Mouse (Mus musculus) Patski (cell line): ENCODE results near the gene C730034F03Rik. TPM values are rescaled to one million over a fixed set of nuclear protein-coding genes. Genes with fewer than 3 reads are reported as not detected.

Source experiments
- ATAC-seq: fragments of 100-300 bp; one replicate; pipeline ENCODE4 v1.8.0; 2021
- CTCF ChIA-PET: fragments of 350-600 bp; sonication (Branson Sonifier 250); formaldehyde crosslinking; loops from one replicate; lab custom pipeline; 2022; ENCODE audit warnings: inconsistent platforms; lab: Charles Lee
- POLR2A ChIA-PET: fragments of 350-600 bp; sonication (Branson Sonifier 250); formaldehyde crosslinking; loops from one replicate; lab custom pipeline; 2022; ENCODE audit warnings: antibody characterized with exemption, inconsistent platforms; lab: Charles Lee
- DNase-seq: peaks from one replicate; pipeline ENCODE4 v3.0.0-alpha.2; 2011; ENCODE audit warnings: low read depth, low spot score
- H3K27me3 ChIP-seq: fragments of 371-371 bp; one replicate; pipeline ENCODE4 v1.5.1; 2021
- CTCF ChIP-seq: fragments of 100-300 bp; IDR thresholded peaks from one replicate; pipeline ENCODE4 v1.5.1; 2021
- in situ Hi-C: fragments of 300-500 bp; cut with MboI; formaldehyde crosslinking; loops from 3 replicates; pipeline ENCODE4 v1.11.1; 2018; ENCODE audit warnings: low pct_unique_long_range_greater_than_20kb, mixed read lengths
- polyA plus RNA-seq: library from polyadenylated mRNA; unstranded; gene quantifications from one replicate; pipeline ENCODE4 v1.2.3, GENCODE M21; 2021

Gene C730034F03Rik
- polyA plus RNA-seq, 1 experiment from 2014 or later: 1.3 TPM

DNA sequence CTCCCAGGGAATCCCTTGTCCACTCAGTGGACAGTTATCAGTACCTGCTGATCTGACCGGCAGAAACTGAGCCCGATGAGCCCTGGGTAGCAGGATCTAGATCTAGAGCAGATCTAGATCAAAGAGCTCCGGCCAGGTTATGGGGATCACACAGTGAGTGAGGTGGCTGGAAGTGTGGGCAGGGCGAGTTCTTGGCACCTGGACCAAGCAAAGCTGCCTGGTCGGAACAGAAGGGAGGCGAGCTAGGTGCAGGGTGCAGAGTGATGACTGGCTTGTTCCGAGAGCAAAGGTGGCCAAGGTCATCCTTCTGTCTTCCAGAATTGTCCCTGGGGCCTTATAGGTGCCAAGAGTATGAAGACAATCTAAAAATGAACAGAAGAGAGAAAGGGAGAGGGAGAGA is 30.4 kb downstream of the C730034F03Rik start:
- ChIA-PET CTCF (interaction anchor here (1.2 kb wide), 1 partner anchor 18 kb away, joined by 3 read pairs; no protein-coding TSS in a partner anchor), POLR2A (no interaction called here)
- H3K27me3 ChIP-seq: peaks cover 66% of the 10 kb centered on the region
- in situ Hi-C loops: no loop called here
- no peak for DNase-seq
- no peak for TF ChIP-seq CTCF
- ATAC-seq: no peak

DNA sequence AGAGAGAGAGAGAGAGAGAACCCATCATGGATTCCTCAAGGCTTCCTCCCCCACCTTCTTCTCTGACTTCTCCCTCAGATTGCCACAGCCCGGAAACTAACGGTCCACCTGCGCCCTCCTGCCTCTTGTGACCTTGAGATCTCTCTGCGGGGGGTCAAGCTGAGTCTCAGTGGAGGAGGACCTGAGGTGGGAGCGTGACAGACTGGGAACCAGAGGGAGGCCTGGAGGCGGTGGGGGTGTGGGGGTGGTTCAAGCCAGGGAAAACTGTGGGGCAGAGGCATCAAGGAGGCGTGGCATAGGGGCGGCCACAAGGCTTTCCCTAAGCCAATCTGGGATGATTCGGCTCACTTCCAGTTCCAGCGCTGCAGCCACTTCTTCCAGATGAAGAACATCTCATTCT is 30.9 kb downstream of the C730034F03Rik start:
- CTCF ChIA-PET: interaction anchor here (1.2 kb wide), 1 partner anchor 18 kb away, joined by 3 read pairs; no protein-coding TSS in a partner anchor
- POLR2A ChIA-PET: no interaction called here
- DNase-seq (no peak), ATAC-seq (no peak)
- H3K27me3 ChIP-seq: peaks cover 66% of the 10 kb centered on the region
- in situ Hi-C loops: no loop called here
- TF ChIP-seq CTCF: no peak

DNA sequence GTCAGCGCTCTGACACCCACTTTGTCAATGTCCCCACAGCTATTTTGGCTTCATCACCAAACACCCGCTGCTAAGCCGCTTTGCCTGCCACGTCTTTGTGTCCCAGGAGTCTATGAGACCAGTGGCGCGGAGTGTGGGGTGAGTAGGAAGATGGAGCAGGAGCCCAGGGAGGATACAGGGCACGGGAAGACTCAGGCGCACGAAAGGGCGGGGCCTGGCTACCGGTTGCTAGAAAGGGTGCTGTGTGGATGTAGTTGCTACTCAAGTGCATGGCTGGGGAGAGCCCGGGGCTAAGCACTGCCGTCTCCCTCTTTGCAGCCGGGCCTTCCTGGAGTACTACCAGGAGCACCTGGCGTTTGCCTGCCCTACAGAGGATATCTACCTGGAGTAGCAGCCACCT is 31.9 kb downstream of the C730034F03Rik start:
- H3K27me3 ChIP-seq: peaks cover 64% of the 10 kb centered on the region
- no peak for DNase-seq
- no peak for ATAC-seq
- POLR2A ChIA-PET: no interaction called here
- TF ChIP-seq CTCF: no peak
- CTCF ChIA-PET: no interaction called here
- in situ Hi-C loops: no loop called here

DNA sequence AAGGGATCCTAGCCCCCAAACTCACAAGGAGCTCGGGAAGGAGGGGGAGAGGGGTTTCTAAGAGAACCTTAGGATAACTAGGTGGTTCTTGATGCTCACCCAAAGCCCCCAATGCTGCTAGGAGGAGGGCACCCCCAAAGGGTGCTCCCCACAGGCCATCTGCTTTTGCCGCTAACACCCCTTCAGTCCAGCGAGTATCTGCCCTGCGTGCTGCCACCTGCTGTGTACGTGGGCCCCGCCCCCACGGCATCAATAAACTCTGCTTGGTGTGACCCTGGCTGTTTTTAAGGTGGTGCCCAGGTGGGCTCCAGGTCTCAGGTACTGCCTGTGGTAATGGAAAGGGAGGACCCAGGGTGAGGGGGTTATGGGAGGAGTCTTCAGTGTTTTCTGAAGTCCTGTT is 32.8 kb downstream of the C730034F03Rik start:
- peaks cover 56% of the 10 kb centered on the region for H3K27me3 ChIP-seq
- in situ Hi-C loops: no loop called here
- no peak for DNase-seq
- CTCF ChIA-PET: no interaction called here
- POLR2A ChIA-PET: no interaction called here
- no peak for ATAC-seq
- TF ChIP-seq CTCF: no peak

DNA sequence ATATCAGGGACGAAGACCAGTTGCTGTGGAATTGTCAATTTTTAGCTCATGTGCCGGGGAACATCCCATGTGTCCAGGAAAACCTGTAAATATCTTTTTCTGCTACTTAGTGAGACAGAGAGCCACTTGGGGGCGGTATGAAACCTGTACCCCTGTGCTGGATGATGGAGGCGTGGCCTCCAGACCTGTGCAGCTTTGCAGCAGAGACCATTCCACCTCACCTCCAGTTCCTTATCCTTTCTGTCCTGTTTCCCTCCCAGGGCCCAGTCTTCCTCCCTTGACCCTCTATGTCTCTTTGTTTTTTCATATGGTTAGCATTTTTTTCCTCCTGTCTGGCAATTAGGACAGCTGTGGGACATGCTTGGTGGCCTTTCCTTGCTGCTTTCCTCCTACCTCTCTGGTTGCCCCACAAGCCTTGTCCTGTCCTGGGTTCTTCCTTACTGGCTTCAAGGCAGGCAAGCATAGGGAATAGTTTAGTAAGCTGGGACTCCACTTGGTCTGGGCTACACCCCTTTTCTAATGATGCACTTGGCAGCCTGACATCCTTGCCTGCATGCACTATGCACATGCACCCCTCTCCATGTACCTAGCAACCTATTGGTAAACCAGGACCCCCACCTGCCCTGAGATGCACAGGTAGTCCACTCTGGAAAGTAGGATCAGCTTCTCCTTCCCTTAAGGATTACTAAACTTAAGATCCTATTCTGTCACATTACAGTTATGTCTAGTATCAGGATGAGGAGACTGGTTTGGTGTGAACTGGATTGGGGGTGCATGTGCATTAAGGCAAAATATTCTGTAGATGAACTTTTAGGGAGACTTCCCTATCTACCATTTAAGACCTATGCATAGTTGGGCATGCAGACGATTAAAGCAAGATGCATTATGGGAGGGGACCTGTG is 34.2 kb downstream of the C730034F03Rik start:
- CTCF ChIA-PET: no interaction called here
- peaks cover 42% of the 10 kb centered on the region for H3K27me3 ChIP-seq
- in situ Hi-C loops: no loop called here
- DNase-seq (no peak), ATAC-seq (no peak)
- no peak for TF ChIP-seq CTCF
- POLR2A ChIA-PET: no interaction called here

DNA sequence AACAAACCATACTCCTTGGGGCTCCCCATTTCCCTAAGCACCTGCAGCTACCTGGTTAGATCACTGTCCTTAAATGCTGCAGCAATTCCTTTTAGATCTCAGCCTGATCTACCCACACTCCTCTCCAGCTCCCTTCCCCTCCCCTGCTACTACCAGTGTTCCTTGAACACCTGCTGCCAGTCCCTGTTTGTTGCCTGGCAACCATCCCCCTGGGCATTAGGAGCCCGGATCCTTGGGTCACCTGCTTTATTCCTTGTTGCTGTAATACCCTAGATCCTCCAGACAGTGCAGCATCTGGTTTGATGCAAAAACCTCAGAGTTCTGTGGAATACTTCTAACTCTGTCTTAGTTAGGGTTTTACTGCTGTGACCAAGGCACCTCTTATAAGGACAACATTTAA is 35.7 kb downstream of the C730034F03Rik start:
- peaks cover 29% of the 10 kb centered on the region for H3K27me3 ChIP-seq
- CTCF ChIA-PET: no interaction called here
- ATAC-seq (no peak), DNase-seq (no peak)
- POLR2A ChIA-PET: no interaction called here
- TF ChIP-seq CTCF: no peak
- in situ Hi-C loops: no loop called here

DNA sequence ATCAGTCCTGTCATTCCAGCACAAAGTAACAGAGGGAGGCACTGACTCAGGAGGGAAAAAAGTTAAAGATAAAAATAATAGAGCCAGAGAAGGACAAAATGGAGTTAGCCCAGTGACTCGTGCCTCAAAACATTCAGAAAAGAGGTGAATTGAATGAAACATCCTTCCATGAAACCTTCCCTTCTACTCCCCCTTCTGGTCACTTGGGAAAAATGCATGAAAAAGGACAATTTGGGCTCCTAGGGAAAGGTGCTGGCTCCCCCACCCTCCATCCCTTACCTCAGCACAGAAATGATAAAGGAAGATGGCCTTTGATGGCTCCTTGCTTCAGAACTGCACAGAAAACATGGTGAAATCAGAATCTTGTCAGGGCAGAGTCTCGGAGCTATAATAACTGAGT is 39.2 kb downstream of the C730034F03Rik start:
- DNase-seq: no peak
- TF ChIP-seq CTCF: no peak
- H3K27me3 ChIP-seq: peaks cover 6% of the 10 kb centered on the region
- in situ Hi-C loops: no loop called here
- ChIA-PET CTCF (interaction anchor here (1.6 kb wide), 1 partner anchor 62 kb away, joined by 5 read pairs; no protein-coding TSS in a partner anchor), POLR2A (no interaction called here)
- ATAC-seq: no peak

DNA sequence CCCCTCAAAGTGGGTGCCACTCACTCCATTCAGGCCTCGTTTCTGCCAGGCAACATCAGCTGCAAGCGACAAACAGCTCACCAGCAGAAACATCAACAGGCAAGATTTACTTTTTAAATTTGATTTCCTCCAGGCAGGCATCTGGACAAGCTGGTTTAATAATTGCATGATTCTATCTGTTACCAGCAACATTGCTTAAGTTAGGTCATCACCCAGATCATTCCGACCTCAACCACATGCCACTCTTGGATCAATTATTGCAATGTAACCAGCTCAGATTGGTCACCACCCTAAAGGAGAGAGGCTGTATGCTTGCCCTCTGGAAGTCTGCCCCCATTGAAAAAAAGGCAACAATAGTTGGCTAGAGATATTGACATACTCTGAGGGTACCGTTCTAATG is 42.1 kb downstream of the C730034F03Rik start:
- in situ Hi-C loops: no loop called here
- ChIA-PET POLR2A (no interaction called here), CTCF (interaction anchor here (1.0 kb wide), 1 partner anchor 77 kb away, joined by 3 read pairs; no protein-coding TSS in a partner anchor)
- DNase-seq (no peak), ATAC-seq (no peak)
- TF ChIP-seq CTCF: no peak
- H3K27me3 ChIP-seq: no peaks in the 10 kb centered on the region

DNA sequence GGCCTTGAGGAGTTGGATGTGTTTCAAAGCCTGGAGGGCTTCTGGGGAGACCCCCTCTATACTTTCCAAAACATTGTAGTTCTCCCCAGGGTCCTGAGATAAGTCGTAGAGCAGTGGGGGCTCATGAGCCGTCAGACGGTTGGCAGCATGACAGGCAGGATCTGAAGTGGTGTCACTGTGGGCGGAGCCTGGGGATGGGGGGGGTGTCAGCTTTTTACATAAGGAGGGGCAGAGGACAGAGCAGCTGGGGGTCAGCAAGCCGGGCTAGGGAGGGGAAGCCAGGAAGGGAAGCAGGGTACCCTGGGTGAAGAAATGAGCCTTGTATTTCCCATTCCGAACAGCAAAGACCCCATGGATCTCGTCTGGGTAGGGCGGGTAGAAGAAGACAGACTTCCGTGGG is 44.0 kb downstream of the C730034F03Rik start:
- in situ Hi-C loops: no loop called here
- ChIA-PET POLR2A (no interaction called here), CTCF (interaction anchor here (1.5 kb wide), 1 partner anchor 57 kb away, joined by 3 read pairs; no protein-coding TSS in a partner anchor)
- H3K27me3 ChIP-seq: no peaks in the 10 kb centered on the region
- TF ChIP-seq CTCF: no peak
- ATAC-seq (no peak), DNase-seq (no peak)

DNA sequence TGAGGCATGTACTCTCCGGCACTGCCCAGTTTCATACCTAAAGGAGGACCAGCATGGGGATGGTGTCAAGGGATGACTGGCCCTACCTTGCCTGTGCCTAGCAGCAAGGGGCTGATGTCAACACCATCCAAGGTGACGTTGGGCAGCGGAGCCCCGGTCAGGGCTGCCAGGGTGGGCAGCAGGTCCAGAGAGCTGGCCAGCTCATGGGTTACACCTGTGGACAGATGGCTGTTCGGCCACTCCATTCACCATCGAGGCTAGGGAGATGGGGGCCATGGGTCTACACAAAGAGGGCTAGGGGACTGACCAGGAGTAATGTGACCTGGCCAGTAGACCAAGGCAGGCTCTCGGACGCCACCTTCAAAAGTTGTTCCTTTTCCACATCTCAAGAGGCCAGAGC is 44.5 kb downstream of the C730034F03Rik start:
- in situ Hi-C loops: no loop called here
- TF ChIP-seq CTCF: no peak
- H3K27me3 ChIP-seq: no peaks in the 10 kb centered on the region
- DNase-seq (no peak), ATAC-seq (no peak)
- POLR2A ChIA-PET: no interaction called here
- CTCF ChIA-PET: interaction anchor here (1.4 to 1.5 kb wide), 2 partner anchors 31 to 56 kb away, joined by 3 read pairs; no protein-coding TSS in a partner anchor
